Mouse (Mus musculus): ENCODE data around the gene Cd300ld5. TPM values are rescaled to one million over a fixed set of nuclear protein-coding genes. Genes with fewer than 3 reads are reported as not detected.
A peak's percentile ranks its signal among the peaks of the same experiment; 100 is the strongest.

Gene Cd300ld5
- polyA plus RNA-seq, 1 experiment = 2.2 TPM

GRCm38 (mm10) chr11:115075859-115076258, 38.3 kb upstream of the Cd300ld5 start:
- Histone ChIP-seq H3K4me3 (replicated peaks; ENCODE audit: extremely low read depth, low read depth, low read length) (no peak overlapping the region), H3K4me1 (ENCODE audit: control insufficient read depth, insufficient read depth, low read length) (peaks cover 3% of the 10 kb centered on the region; the same call in 1 of the 2 replicates)
- no peak for DNase-seq
- WGBS = 47% methylated on average over 5 of the region's 5 CpGs
- TF ChIP-seq POLR2A (IDR thresholded peaks at IDR 0.05; ENCODE audit: borderline replicate concordance, extremely low read depth, low read depth, low read length) = no peak
- TF ChIP-seq CTCF (IDR thresholded peaks at IDR 0.05; ENCODE audit: insufficient read depth, low read length) = no peak

- no peak for DNase-seq
- 37% methylated on average over 7 of the region's 7 CpGs for WGBS
Observed at GRCm38 (mm10) chr11:115075407-115075806, 37.8 kb upstream of the Cd300ld5 start.

GRCm38 (mm10) chr11:115073002-115073401, 35.4 kb upstream of the Cd300ld5 start:
- 59% methylated on average over 5 of the region's 5 CpGs for WGBS
- Histone ChIP-seq H3K4me1 (ENCODE audit: control insufficient read depth, insufficient read depth, low read length) (peaks cover 3% of the 10 kb centered on the region; the same call in 1 of the 2 replicates), H3K4me3 (replicated peaks; ENCODE audit: extremely low read depth, low read depth, low read length) (no peak overlapping the region)
- DNase-seq = no peak
- TF ChIP-seq POLR2A (IDR thresholded peaks at IDR 0.05; ENCODE audit: borderline replicate concordance, extremely low read depth, low read depth, low read length) = no peak
- no peak for TF ChIP-seq CTCF (IDR thresholded peaks at IDR 0.05; ENCODE audit: insufficient read depth, low read length)

More at GRCm38 (mm10) chr11:115075407-115075806, 37.8 kb upstream of the Cd300ld5 start:
- no peak for TF ChIP-seq CTCF (IDR thresholded peaks at IDR 0.05; ENCODE audit: insufficient read depth, low read length)
- Histone ChIP-seq H3K4me3 (replicated peaks; ENCODE audit: extremely low read depth, low read depth, low read length) (no peak overlapping the region), H3K4me1 (ENCODE audit: control insufficient read depth, insufficient read depth, low read length) (peaks cover 3% of the 10 kb centered on the region; the same call in 1 of the 2 replicates)

GRCm38 (mm10) chr11:115071631-115072294, 34.2 kb upstream of the Cd300ld5 start:
- WGBS = 8% methylated on average over 14 of the region's 14 CpGs
- H3K4me1 ChIP-seq (ENCODE audit: control insufficient read depth, insufficient read depth, low read length) = peaks cover 3% of the 10 kb centered on the region; the same call in 1 of the 2 replicates
- peak; percentile 30 for DNase-seq
- no peak for TF ChIP-seq POLR2A (IDR thresholded peaks at IDR 0.05; ENCODE audit: borderline replicate concordance, extremely low read depth, low read depth, low read length)
- no peak for TF ChIP-seq CTCF (IDR thresholded peaks at IDR 0.05; ENCODE audit: insufficient read depth, low read length)
- no peak overlapping the region for H3K4me3 ChIP-seq (replicated peaks; ENCODE audit: extremely low read depth, low read depth, low read length)

- 10% methylated on average over 9 of the region's 9 CpGs for WGBS
- no peak overlapping the region for H3K4me3 ChIP-seq (replicated peaks; ENCODE audit: extremely low read depth, low read depth, low read length)
- no peak for DNase-seq
- TF ChIP-seq CTCF (IDR thresholded peaks at IDR 0.05; ENCODE audit: insufficient read depth, low read length) (no peak), POLR2A (IDR thresholded peaks at IDR 0.05; ENCODE audit: borderline replicate concordance, extremely low read depth, low read depth, low read length) (no peak)
- peaks cover 3% of the 10 kb centered on the region; the same call in 1 of the 2 replicates for H3K4me1 ChIP-seq (ENCODE audit: control insufficient read depth, insufficient read depth, low read length)
Observed at GRCm38 (mm10) chr11:115071015-115071551, 33.5 kb upstream of the Cd300ld5 start.

GRCm38 (mm10) chr11:115066768-115067167, 29.2 kb upstream of the Cd300ld5 start:
- 54% methylated on average over 6 of the region's 6 CpGs for WGBS
- no peak overlapping the region for H3K4me3 ChIP-seq (replicated peaks; ENCODE audit: extremely low read depth, low read depth, low read length)

GRCm38 (mm10) chr11:115062077-115062476, 24.5 kb upstream of the Cd300ld5 start, which contains the start of gene Cd300e:
Cd300e (minus strand) TSS chr11:115062177.
- Histone ChIP-seq H3K4me3 (replicated peaks; ENCODE audit: extremely low read depth, low read depth, low read length) (no peak within 1 kb of the TSS), H3K4me1 (ENCODE audit: control insufficient read depth, insufficient read depth, low read length) (no peaks in the 10 kb centered on the region)
- WGBS = 24% methylated on average over 5 of the region's 5 CpGs
- DNase-seq = no peak
- no peak for TF ChIP-seq POLR2A (IDR thresholded peaks at IDR 0.05; ENCODE audit: borderline replicate concordance, extremely low read depth, low read depth, low read length)
- no peak for TF ChIP-seq CTCF (IDR thresholded peaks at IDR 0.05; ENCODE audit: insufficient read depth, low read length)

More at GRCm38 (mm10) chr11:115066768-115067167, 29.2 kb upstream of the Cd300ld5 start:
- DNase-seq = no peak
- TF ChIP-seq CTCF (IDR thresholded peaks at IDR 0.05; ENCODE audit: insufficient read depth, low read length) = no peak
- TF ChIP-seq POLR2A (IDR thresholded peaks at IDR 0.05; ENCODE audit: borderline replicate concordance, extremely low read depth, low read depth, low read length) = no peak
- H3K4me1 ChIP-seq (ENCODE audit: control insufficient read depth, insufficient read depth, low read length) = no peaks in the 10 kb centered on the region

- 65% methylated on average over 2 of the region's 2 CpGs for WGBS
- Histone ChIP-seq H3K4me3 (replicated peaks; ENCODE audit: extremely low read depth, low read depth, low read length) (no peak overlapping the region), H3K4me1 (ENCODE audit: control insufficient read depth, insufficient read depth, low read length) (no peaks in the 10 kb centered on the region)
- TF ChIP-seq CTCF (IDR thresholded peaks at IDR 0.05; ENCODE audit: insufficient read depth, low read length) = no peak
- no peak for TF ChIP-seq POLR2A (IDR thresholded peaks at IDR 0.05; ENCODE audit: borderline replicate concordance, extremely low read depth, low read depth, low read length)
- DNase-seq = no peak
Observed at GRCm38 (mm10) chr11:115059797-115060196, 22.2 kb upstream of the Cd300ld5 start.

GRCm38 (mm10) chr11:115058701-115059100, 21.1 kb upstream of the Cd300ld5 start:
- 72% methylated on average over 4 of the region's 4 CpGs for WGBS
- Histone ChIP-seq H3K4me1 (ENCODE audit: control insufficient read depth, insufficient read depth, low read length) (no peaks in the 10 kb centered on the region), H3K4me3 (replicated peaks; ENCODE audit: extremely low read depth, low read depth, low read length) (no peak overlapping the region)
- no peak for DNase-seq
- TF ChIP-seq CTCF (IDR thresholded peaks at IDR 0.05; ENCODE audit: insufficient read depth, low read length) (no peak), POLR2A (IDR thresholded peaks at IDR 0.05; ENCODE audit: borderline replicate concordance, extremely low read depth, low read depth, low read length) (no peak)

GRCm38 (mm10) chr11:115054537-115054936, 17.0 kb upstream of the Cd300ld5 start:
- no peak for DNase-seq
- H3K4me1 ChIP-seq (ENCODE audit: control insufficient read depth, insufficient read depth, low read length) = no peaks in the 10 kb centered on the region
- TF ChIP-seq CTCF (IDR thresholded peaks at IDR 0.05; ENCODE audit: insufficient read depth, low read length) = no peak
- TF ChIP-seq POLR2A (IDR thresholded peaks at IDR 0.05; ENCODE audit: borderline replicate concordance, extremely low read depth, low read depth, low read length) = no peak
- H3K4me3 ChIP-seq (replicated peaks; ENCODE audit: extremely low read depth, low read depth, low read length) = no peak overlapping the region
